Mouse (Mus musculus): ENCODE data around the gene Palld. TPM values are rescaled to one million over a fixed set of nuclear protein-coding genes. Genes with fewer than 3 reads are reported as not detected.

The Palld gene
- polyA plus RNA-seq, 1 experiment from 2014 or later = 84.1 TPM

DNA sequence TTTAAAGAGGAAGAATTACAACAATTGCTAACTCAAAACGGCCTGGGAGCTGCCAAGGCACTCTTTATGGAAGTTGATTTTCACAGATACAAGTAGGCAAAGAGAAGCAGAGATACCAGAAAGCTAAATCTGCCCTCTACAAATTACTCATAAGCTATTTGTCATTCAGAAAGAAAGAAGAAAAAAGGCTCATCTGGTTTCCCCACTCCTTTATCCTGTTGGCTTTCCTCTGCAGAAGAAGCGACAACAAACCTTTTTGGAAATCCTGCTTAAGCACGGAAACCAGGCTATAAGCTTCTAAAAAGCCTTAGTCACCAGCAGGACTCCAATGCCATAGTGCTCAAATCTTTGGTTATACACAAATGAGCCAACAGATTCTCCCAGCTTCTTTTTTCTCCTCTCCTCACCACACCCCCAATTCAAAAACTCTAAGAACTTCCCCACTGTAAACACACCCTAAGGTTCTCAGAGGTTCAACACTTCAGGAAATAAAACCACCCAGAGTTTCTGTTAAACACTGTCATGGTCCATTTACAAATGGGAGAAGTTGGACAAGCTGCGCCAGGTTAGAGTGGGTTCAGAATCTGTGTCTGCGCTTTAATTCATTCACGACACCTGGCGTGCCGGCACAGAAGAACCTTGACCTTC lies 349.6 kb downstream of the Palld start:
- ATAC-seq (ENCODE audit: low read depth) = no peak
- peaks cover 12% of the 10 kb centered on the region; the same call in 1 of the 2 replicates for H3K4me1 ChIP-seq (replicated peaks; ENCODE audit: control insufficient read depth, insufficient read depth, low read length)
- H3K4me2 ChIP-seq (ENCODE audit: low read depth, low read length) = no peak overlapping the region
- no peak overlapping the region for H3K4me3 ChIP-seq (ENCODE audit: low read length)
- no peak overlapping the region for H3K9ac ChIP-seq (ENCODE audit: low read length)
- H3K27ac ChIP-seq (ENCODE audit: low read length) = no peak overlapping the region
- peaks cover 19% of the 10 kb centered on the region for H3K36me3 ChIP-seq (ENCODE audit: control insufficient read depth, insufficient read depth, low read length)
- peaks cover 16% of the 10 kb centered on the region for H3K9me3 ChIP-seq (ENCODE audit: control insufficient read depth, low read length)
- no peaks in the 10 kb centered on the region for H3K27me3 ChIP-seq (ENCODE audit: control insufficient read depth, insufficient read depth, low read depth, low read length)
- WGBS = 84% methylated on average over 8 of the region's 8 CpGs

DNA sequence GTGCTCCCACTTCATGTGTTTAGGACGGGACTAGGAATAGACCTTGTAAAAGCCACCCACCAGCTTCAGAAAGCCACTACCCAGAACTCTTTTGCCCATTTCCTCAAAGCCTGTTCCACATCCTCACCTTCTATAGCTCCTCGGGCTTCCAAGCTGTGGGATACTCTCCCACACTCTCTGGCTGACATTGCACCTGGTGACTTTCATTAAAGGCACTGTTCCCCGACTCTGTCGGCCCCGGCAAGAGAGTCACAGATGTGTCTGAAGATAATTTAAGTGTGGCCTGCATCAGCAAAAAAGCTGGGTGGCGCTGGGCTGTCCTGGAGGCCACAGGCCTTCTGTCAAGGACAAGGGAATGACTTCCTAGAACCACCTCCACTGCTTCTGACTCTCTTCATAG lies 350.3 kb downstream of the Palld start:
- peaks cover 19% of the 10 kb centered on the region for H3K36me3 ChIP-seq (ENCODE audit: control insufficient read depth, insufficient read depth, low read length)
- H3K9ac ChIP-seq (ENCODE audit: low read length) = no peak overlapping the region
- H3K4me1 ChIP-seq (replicated peaks; ENCODE audit: control insufficient read depth, insufficient read depth, low read length) = peaks cover 12% of the 10 kb centered on the region; the same call in 1 of the 2 replicates
- no peak overlapping the region for H3K4me3 ChIP-seq (ENCODE audit: low read length)
- no peak overlapping the region for H3K4me2 ChIP-seq (ENCODE audit: low read depth, low read length)
- no peak overlapping the region for H3K27ac ChIP-seq (ENCODE audit: low read length)
- 67% methylated on average over 6 of the region's 6 CpGs for WGBS
- H3K9me3 ChIP-seq (ENCODE audit: control insufficient read depth, low read length) = peaks cover 16% of the 10 kb centered on the region
- ATAC-seq (ENCODE audit: low read depth) = no peak
- no peaks in the 10 kb centered on the region for H3K27me3 ChIP-seq (ENCODE audit: control insufficient read depth, insufficient read depth, low read depth, low read length)

DNA sequence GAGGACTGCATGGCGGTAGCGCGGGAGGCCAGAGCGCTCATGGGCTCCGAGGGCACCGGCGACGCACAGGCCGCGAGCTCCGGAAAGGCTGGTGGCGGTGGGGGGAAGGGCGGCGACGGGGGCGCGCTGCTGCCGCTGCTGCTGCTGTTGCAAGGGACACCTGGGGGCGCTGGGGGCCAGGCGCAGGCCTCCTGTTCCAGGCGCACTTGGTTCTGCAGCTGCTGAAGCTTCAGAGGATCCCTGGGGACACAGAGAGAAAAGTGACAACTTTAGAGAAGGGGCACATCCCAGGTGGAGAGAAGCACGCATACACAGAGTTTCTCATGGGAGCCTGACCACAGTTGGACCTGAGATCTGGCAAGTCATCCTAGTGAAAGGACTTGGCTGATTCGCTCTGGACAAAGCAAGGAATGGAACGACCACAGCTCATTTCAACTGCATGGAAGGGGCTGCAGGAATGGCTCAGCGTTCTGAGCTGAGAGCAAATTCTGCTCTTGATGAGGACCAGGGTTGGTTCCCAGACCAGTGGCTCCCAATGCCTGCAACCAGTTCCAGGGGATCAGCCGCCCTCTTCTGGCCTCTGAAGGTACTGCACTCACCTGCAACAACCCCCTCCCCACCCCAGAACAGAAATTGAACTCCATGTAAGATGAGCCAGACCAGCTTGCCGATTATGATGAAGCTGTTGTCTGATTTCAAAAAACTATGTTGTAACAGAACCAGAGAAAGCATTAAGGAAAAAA lies 352.3 kb downstream of the Palld start:
- peaks cover 16% of the 10 kb centered on the region for H3K9me3 ChIP-seq (ENCODE audit: control insufficient read depth, low read length)
- H3K4me3 ChIP-seq (ENCODE audit: low read length) = no peak overlapping the region
- H3K9ac ChIP-seq (ENCODE audit: low read length) = no peak overlapping the region
- H3K36me3 ChIP-seq (ENCODE audit: control insufficient read depth, insufficient read depth, low read length) = peaks cover 19% of the 10 kb centered on the region
- WGBS = 48% methylated on average over 16 of the region's 27 CpGs
- H3K4me2 ChIP-seq (ENCODE audit: low read depth, low read length) = no peak overlapping the region
- no peak overlapping the region for H3K27ac ChIP-seq (ENCODE audit: low read length)
- no peaks in the 10 kb centered on the region for H3K27me3 ChIP-seq (ENCODE audit: control insufficient read depth, insufficient read depth, low read depth, low read length)
- ATAC-seq (ENCODE audit: low read depth) = no peak
- H3K4me1 ChIP-seq (replicated peaks; ENCODE audit: control insufficient read depth, insufficient read depth, low read length) = peaks cover 1% of the 10 kb centered on the region; the same call in 1 of the 2 replicates

DNA sequence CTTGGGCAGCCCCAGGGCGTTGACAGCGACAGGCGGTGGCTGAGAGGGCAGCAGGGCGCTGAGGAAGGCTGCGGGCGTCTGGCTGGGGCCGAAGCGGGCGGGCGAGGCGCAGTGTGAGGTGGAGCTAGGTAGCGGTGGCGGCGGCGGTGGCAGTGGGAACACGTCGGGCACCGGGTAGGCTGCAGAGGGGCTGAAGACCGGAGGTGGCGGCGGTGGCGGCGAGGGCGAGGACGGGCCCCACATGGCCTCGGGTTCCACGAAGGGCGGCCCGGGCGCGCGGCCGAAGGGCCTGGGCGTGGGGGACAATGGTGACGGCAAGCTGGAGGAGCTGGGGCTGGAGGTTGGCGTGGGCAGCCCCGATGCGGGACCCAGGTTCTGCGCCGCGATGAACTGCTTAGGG lies 352.9 kb downstream of the Palld start:
- H3K4me2 ChIP-seq (ENCODE audit: low read depth, low read length) = no peak overlapping the region
- H3K4me1 ChIP-seq (replicated peaks; ENCODE audit: control insufficient read depth, insufficient read depth, low read length) = no peaks in the 10 kb centered on the region
- peaks cover 19% of the 10 kb centered on the region for H3K36me3 ChIP-seq (ENCODE audit: control insufficient read depth, insufficient read depth, low read length)
- WGBS = 70% methylated on average over 41 of the region's 41 CpGs
- H3K9ac ChIP-seq (ENCODE audit: low read length) = no peak overlapping the region
- H3K27ac ChIP-seq (ENCODE audit: low read length) = no peak overlapping the region
- no peaks in the 10 kb centered on the region for H3K27me3 ChIP-seq (ENCODE audit: control insufficient read depth, insufficient read depth, low read depth, low read length)
- H3K9me3 ChIP-seq (ENCODE audit: control insufficient read depth, low read length) = peaks cover 16% of the 10 kb centered on the region
- ATAC-seq (ENCODE audit: low read depth) = peak; percentile 39
- no peak overlapping the region for H3K4me3 ChIP-seq (ENCODE audit: low read length)

DNA sequence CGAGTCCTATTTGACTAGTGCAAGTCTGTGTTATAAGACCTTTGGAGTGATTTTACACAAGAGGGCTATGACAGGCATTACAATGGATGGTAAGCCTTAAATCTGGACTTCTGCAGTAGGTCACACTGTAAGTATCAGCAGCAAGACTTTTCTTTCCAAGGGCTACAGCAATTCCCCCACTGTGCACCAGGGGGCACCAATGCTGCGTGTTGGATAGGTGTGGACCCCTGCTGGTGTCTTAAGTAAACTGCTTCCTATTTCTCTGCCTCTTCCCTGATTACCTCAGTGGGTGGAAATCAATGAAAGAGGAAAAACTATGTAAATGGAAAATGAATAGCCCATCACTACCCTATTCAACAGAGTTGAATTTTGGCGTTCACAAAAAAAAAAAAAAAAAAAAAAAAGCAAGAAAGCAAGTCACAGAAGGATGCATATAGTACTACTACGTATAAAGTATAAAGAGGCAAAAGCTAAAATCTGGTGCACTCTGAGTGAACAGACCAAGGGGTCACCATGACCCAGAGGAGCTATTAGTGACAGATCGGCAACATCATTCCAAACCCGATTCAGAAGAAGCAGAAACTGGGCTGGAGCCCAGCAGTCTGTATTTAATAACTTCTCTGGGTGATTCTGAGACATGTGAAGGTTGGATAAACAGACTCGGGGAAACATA lies 362.5 kb downstream of the Palld start:
- Histone ChIP-seq H3K9ac (ENCODE audit: low read length) (no peak overlapping the region), H3K27ac (ENCODE audit: low read length) (no peak overlapping the region), H3K36me3 (ENCODE audit: control insufficient read depth, insufficient read depth, low read length) (peaks cover 8% of the 10 kb centered on the region; the same call in 1 of the 2 replicates), H3K27me3 (ENCODE audit: control insufficient read depth, insufficient read depth, low read depth, low read length) (no peaks in the 10 kb centered on the region), H3K4me1 (replicated peaks; ENCODE audit: control insufficient read depth, insufficient read depth, low read length) (no peaks in the 10 kb centered on the region; the same call in 1 of the 2 replicates), H3K4me3 (ENCODE audit: low read length) (no peak overlapping the region), H3K4me2 (ENCODE audit: low read depth, low read length) (no peak overlapping the region), H3K9me3 (ENCODE audit: control insufficient read depth, low read length) (no peaks in the 10 kb centered on the region)
- ATAC-seq (ENCODE audit: low read depth) = peak; percentile 56; the same call in 1 of the 2 replicates
- WGBS = 33% methylated on average over 7 of the region's 7 CpGs

DNA sequence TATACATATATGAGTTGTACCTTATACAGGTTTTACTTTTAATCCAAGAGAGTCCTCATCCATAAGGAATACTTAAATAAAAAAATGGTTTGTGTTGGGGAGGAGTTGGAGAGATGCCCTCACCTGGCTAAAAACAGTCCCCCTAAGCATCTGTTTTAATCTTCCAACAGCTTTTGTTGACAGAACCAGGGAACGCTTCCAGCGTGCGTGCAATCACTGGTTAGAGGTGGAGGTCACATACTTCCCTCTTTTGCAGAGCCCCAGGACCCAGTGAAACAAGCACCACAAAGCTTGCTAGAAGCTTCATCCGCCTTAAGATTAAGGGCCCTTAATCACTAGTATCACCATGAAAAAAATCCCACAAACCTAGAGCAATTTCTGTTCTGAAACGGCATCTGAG lies 365.0 kb downstream of the Palld start:
- H3K4me3 ChIP-seq (ENCODE audit: low read length) = no peak overlapping the region
- no peaks in the 10 kb centered on the region for H3K9me3 ChIP-seq (ENCODE audit: control insufficient read depth, low read length)
- H3K27ac ChIP-seq (ENCODE audit: low read length) = no peak overlapping the region
- no peak for ATAC-seq (ENCODE audit: low read depth)
- no peak overlapping the region for H3K4me2 ChIP-seq (ENCODE audit: low read depth, low read length)
- H3K9ac ChIP-seq (ENCODE audit: low read length) = no peak overlapping the region
- no peaks in the 10 kb centered on the region for H3K4me1 ChIP-seq (replicated peaks; ENCODE audit: control insufficient read depth, insufficient read depth, low read length)
- H3K27me3 ChIP-seq (ENCODE audit: control insufficient read depth, insufficient read depth, low read depth, low read length) = no peaks in the 10 kb centered on the region
- peaks cover 19% of the 10 kb centered on the region; the same call in 1 of the 2 replicates for H3K36me3 ChIP-seq (ENCODE audit: control insufficient read depth, insufficient read depth, low read length)
- 65% methylated on average over 5 of the region's 5 CpGs for WGBS

DNA sequence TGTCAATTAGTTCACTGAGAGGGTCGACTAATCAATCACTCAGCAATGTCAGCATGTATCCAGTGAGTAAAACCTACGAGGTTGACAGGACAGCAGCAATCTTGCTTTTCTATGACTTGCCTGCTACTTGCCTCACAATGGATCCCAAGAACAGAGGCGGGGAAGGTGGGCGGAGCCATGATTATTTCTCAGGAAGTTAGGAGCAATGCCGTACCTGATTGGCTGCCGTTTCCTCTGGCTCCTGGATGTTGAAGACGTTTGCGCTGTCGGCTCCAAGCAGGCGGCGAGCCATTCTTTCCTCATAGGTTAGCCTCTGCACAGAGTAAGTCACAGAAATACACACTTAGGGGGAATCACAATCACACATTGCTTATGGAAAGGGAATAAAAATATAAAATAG lies 367.0 kb downstream of the Palld start:
- H3K4me3 ChIP-seq (ENCODE audit: low read length) = no peak overlapping the region
- ATAC-seq (ENCODE audit: low read depth) = no peak
- no peaks in the 10 kb centered on the region for H3K9me3 ChIP-seq (ENCODE audit: control insufficient read depth, low read length)
- H3K27me3 ChIP-seq (ENCODE audit: control insufficient read depth, insufficient read depth, low read depth, low read length) = no peaks in the 10 kb centered on the region
- H3K36me3 ChIP-seq (ENCODE audit: control insufficient read depth, insufficient read depth, low read length) = peaks cover 24% of the 10 kb centered on the region
- no peak overlapping the region for H3K27ac ChIP-seq (ENCODE audit: low read length)
- H3K4me2 ChIP-seq (ENCODE audit: low read depth, low read length) = no peak overlapping the region
- 72% methylated on average over 11 of the region's 11 CpGs for WGBS
- H3K9ac ChIP-seq (ENCODE audit: low read length) = no peak overlapping the region
- no peaks in the 10 kb centered on the region for H3K4me1 ChIP-seq (replicated peaks; ENCODE audit: control insufficient read depth, insufficient read depth, low read length)

DNA sequence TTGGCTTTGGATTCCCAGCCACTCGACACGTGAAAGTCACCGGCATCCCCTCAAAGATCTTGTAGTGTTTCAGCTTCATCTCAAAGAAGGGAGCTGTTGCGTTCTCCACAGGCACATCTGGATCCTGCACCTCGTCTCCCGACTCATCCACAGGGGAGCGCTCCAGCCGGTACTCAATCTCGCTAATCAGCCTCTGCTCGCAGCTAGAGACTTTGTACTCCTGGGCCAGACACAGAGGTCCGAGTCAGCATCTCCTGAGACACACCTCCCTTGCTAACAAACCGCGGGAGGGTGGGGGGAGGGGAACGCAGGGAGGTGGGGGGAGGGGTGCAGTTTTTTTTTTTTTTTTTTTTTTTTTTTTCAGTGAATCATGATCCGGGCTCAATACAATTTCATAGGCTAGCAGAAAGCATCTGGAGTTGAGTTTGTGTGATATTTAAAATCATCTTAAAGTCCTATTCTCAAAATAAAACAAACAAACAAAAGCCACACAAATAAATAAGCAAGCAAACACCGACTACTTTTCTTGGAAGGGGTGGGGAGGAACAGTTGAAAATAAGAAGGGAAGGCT lies 369.0 kb downstream of the Palld start:
- Histone ChIP-seq H3K4me2 (ENCODE audit: low read depth, low read length) (no peak overlapping the region), H3K4me1 (replicated peaks; ENCODE audit: control insufficient read depth, insufficient read depth, low read length) (peaks cover 2% of the 10 kb centered on the region; the same call in 1 of the 2 replicates), H3K4me3 (ENCODE audit: low read length) (no peak overlapping the region), H3K27me3 (ENCODE audit: control insufficient read depth, insufficient read depth, low read depth, low read length) (no peaks in the 10 kb centered on the region), H3K27ac (ENCODE audit: low read length) (no peak overlapping the region), H3K36me3 (ENCODE audit: control insufficient read depth, insufficient read depth, low read length) (peaks cover 31% of the 10 kb centered on the region), H3K9ac (ENCODE audit: low read length) (no peak overlapping the region), H3K9me3 (ENCODE audit: control insufficient read depth, low read length) (no peaks in the 10 kb centered on the region)
- 52% methylated on average over 16 of the region's 16 CpGs for WGBS
- no peak for ATAC-seq (ENCODE audit: low read depth)

DNA sequence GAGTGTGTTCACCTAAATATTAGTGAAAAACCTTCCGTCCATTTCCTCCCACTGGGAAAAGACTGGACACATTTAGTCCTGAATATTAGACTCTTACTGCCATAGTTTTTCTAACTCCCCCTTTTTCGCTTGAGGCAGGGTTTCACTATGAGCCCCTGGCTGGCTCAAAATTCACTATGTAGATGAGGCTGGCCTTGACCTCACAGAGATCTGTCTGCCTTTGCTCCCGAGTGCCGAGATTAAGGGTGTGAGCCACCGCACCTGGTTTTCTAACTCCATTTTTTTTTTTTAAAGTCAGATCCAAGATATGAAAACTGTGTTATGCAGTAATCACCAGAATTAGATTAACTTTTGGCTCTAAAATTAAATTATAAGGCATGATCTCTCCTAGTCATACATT lies 369.7 kb downstream of the Palld start:
- Histone ChIP-seq H3K9ac (ENCODE audit: low read length) (no peak overlapping the region), H3K27me3 (ENCODE audit: control insufficient read depth, insufficient read depth, low read depth, low read length) (no peaks in the 10 kb centered on the region), H3K9me3 (ENCODE audit: control insufficient read depth, low read length) (no peaks in the 10 kb centered on the region), H3K4me2 (ENCODE audit: low read depth, low read length) (no peak overlapping the region), H3K36me3 (ENCODE audit: control insufficient read depth, insufficient read depth, low read length) (peaks cover 32% of the 10 kb centered on the region), H3K27ac (ENCODE audit: low read length) (no peak overlapping the region), H3K4me1 (replicated peaks; ENCODE audit: control insufficient read depth, insufficient read depth, low read length) (peaks cover 2% of the 10 kb centered on the region; the same call in 1 of the 2 replicates), H3K4me3 (ENCODE audit: low read length) (no peak overlapping the region)
- no peak for ATAC-seq (ENCODE audit: low read depth)
- WGBS = 71% methylated on average over 5 of the region's 5 CpGs
